Mouse (Mus musculus): ENCODE data around the gene Gm29866. TPM values are rescaled to one million over a fixed set of nuclear protein-coding genes. Genes with fewer than 3 reads are reported as not detected.
"Not testable (repeated sequence)": the region's sequence is repeated elsewhere in the genome, so short reads cannot be mapped to it uniquely, and the experiment has no call there.

Gm29866 gene
- polyA plus RNA-seq (2015; fragmentation: Nextera tagmentation; extraction: Ambion mirVana): not detected in 2 replicates

DNA sequence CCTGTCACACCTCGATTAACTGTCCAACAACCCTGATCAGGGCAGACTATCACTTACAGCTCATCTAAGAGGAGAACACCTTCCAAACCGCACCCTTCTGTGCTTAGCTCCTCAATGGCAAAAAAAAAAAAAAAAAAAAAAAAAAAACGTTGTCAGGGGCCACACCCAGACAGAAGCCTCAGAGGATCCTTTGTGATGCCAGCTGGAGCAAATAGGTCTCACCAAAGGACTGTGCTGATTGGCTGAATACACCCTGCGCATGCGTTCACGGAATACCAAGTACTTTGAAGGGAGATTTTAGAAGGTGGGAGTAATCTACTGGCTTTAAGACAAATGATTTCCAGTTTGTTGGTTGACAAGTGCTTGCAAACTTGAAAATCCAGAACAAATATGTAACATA, at the start of gene Gm29866:
TSS of gene Gm29866 (minus strand) at position 101 of the 400 bp plus-strand sequence.
- no CpG with 5 or more reads among the region's 6 CpGs for WGBS
- H3K9me3 ChIP-seq; H3K4me2 ChIP-seq; H3K4me1 ChIP-seq; H3K4me3 ChIP-seq (replicated peaks); H3K9ac ChIP-seq; H3K36me3 ChIP-seq; ATAC-seq (ENCODE audit: insufficient read depth, low FRiP score, low read depth); H3K27ac ChIP-seq; H3K27me3 ChIP-seq (replicated peaks): not testable (repeated sequence)

Other genes with a start within 250 kb of the Gm29866 start
- not detected in 2 replicates for gene Gm20909, start 170.9 kb upstream of the Gm29866 start, polyA plus RNA-seq (2015; fragmentation: Nextera tagmentation; extraction: Ambion mirVana)
- not detected in 2 replicates for gene Gm20865, start 247.9 kb upstream of the Gm29866 start, polyA plus RNA-seq (2015; fragmentation: Nextera tagmentation; extraction: Ambion mirVana)

Data from stomach, embryonic 15.5 days (tissue).